Mouse (Mus musculus): ENCODE measurements around the gene Prkcg. TPM values are rescaled to one million over a fixed set of nuclear protein-coding genes. Genes with fewer than 3 reads are reported as not detected.

Gene Prkcg
- polyA plus RNA-seq (2014; fragmentation: Illumina TruSeq; extraction: RNeasy Lipid Tissue Mini Kit (QIAGEN cat#74804); ENCODE audit: low read depth, low replicate concordance): not detected

DNA sequence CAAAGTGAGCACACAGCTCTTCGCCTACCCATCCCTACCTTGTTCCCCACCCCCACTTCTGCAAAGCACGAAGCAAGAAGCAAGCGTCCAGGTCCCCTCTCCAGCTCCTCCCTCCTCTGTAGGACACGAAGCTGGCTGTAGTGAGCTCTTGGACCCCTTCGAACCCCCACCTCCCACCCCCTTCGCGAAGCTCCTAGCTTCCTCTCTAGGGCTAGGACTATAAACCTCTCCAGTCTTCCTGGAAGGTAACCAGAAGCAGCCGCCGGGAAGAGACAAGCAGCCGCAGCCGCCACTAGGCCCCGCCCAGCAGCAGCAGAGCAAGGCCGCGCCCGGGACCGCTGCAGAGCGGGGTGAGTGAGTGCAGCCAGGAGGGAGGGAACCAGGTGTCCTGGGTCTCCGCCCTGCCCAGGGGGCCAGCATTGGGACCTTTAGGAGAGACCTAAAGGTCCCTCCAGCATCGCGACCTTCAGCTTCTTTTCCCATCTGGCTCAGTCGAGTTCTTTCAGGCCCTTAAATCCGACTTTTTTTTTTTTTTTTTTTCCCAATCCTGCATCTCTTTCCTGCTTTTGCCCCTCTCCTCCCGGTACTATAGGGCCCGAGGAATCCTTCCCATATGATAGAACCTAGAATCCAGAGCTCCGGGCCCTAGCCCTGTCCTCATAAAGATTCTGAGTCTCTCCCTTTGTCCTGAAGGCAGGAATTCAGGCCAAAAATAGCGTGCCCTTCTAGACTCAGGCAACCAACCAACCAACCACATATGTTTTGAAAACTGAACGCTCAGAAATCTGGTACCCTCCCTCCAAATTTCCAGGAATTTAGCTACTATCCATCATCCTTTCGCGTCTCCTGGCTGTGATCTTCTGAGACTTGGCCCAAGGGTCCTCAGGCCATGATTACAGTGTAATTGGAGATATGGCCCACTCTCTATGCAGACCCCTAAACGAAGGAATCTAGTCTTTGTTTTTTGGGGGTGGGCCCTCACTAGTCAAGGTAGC lies at the start of gene Prkcg, which contains the start of gene Myadm:
Gene Prkcg (plus strand): TSS at position 204 of the 995 bp plus-strand sequence.
Gene Myadm (plus strand): TSS at position 105 of the 995 bp plus-strand sequence.

DNA sequence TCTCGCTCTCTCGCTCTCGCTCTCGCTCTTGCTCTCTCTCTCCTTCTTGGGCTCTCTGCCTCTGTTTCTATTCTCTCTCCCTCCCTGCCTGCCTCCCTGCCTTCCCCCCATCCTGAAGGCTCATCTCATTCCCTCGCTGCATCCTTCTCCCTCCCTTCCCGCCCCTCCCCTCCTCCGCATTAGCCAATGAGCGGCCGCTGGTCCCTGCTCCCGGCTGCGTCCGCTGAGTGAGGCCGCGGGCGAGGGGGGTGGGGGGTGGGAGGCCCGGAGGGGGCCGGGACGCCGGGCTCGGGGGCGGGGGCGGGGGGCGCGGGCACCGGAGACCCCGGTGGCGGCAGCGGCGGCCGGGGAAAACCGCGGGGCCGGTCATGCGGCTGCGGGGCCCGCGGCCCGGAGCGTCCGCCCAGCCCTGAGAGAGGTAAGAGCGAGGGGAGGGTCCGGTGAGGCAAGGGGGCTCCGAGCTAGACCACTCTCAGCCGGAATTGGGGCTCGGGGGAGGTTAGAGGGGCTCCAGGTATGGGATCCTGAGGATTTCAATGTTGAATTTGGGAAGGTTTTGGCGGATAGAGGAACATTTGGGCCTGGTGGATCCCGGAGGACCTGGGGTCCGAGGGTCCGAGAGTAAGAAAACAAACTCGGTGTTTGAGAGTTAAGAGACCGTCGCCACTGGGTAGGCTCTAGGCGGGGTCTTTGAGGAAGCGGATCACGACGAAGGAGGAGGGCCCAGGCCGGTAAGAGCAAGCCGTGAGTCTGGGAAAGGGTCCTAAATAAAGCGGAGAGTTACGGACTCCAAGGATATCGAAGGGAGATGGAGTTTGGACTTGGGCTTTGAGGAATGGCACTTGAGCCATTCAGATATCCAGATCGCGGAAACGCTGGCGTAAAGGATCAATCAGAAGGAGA lies 43.9 kb downstream of the Prkcg start, which contains the start of gene Cacng7:
Gene Cacng7 (plus strand): TSS at position 337 of the 903 bp plus-strand sequence.

Other genes with a start within 250 kb of the Prkcg start
- gene AU018091, start 120.0 kb upstream of the Prkcg start, polyA plus RNA-seq (2014; fragmentation: Illumina TruSeq; extraction: RNeasy Lipid Tissue Mini Kit (QIAGEN cat#74804); ENCODE audit: low read depth, low replicate concordance): not detected
- gene Nlrp12, start 39.4 kb upstream of the Prkcg start, polyA plus RNA-seq (2014; fragmentation: Illumina TruSeq; extraction: RNeasy Lipid Tissue Mini Kit (QIAGEN cat#74804); ENCODE audit: low read depth, low replicate concordance): not detected
- 116 TPM for gene Myadm, start 99 bp upstream of the Prkcg start, polyA plus RNA-seq (2014; fragmentation: Illumina TruSeq; extraction: RNeasy Lipid Tissue Mini Kit (QIAGEN cat#74804); ENCODE audit: low read depth, low replicate concordance)
- 2.0 TPM for gene Cacng7, start 43.8 kb downstream of the Prkcg start, polyA plus RNA-seq (2014; fragmentation: Illumina TruSeq; extraction: RNeasy Lipid Tissue Mini Kit (QIAGEN cat#74804); ENCODE audit: low read depth, low replicate concordance)
- not detected for gene Cacng8, start 101.5 kb downstream of the Prkcg start, polyA plus RNA-seq (2014; fragmentation: Illumina TruSeq; extraction: RNeasy Lipid Tissue Mini Kit (QIAGEN cat#74804); ENCODE audit: low read depth, low replicate concordance)
- 1.0 TPM for gene Cacng6, start 135.0 kb downstream of the Prkcg start, polyA plus RNA-seq (2014; fragmentation: Illumina TruSeq; extraction: RNeasy Lipid Tissue Mini Kit (QIAGEN cat#74804); ENCODE audit: low read depth, low replicate concordance)
- not detected for gene Tarm1, start 213.4 kb downstream of the Prkcg start, polyA plus RNA-seq (2014; fragmentation: Illumina TruSeq; extraction: RNeasy Lipid Tissue Mini Kit (QIAGEN cat#74804); ENCODE audit: low read depth, low replicate concordance)